Mouse (Mus musculus) macrophage (primary cell): ENCODE data around the gene Dnajc6. TPM values are rescaled to one million over a fixed set of nuclear protein-coding genes. Genes with fewer than 3 reads are reported as not detected.

Experiments
- H3K27ac ChIP-seq: fragments of 350-480 bp; formaldehyde crosslinking; 2 replicates; pipeline ENCODE4 v1.9.0; 2021
- H3K36me3 ChIP-seq: fragments of 350-480 bp; formaldehyde crosslinking; 2 replicates; pipeline ENCODE4 v1.9.0; 2021; ENCODE audit errors: inconsistent target
- H3K4me3 ChIP-seq: fragments of 350-480 bp; formaldehyde crosslinking; 2 replicates; pipeline ENCODE4 v1.9.0; 2021; ENCODE audit errors: inconsistent target
- H3K79me2 ChIP-seq: fragments of 350-480 bp; formaldehyde crosslinking; 2 replicates; pipeline ENCODE4 v1.9.0; 2021; ENCODE audit errors: inconsistent target
- WGBS: methylation state at CpG from one replicate; pipeline ENCODE4 v1.1.7; 2026; ENCODE audit warnings: inconsistent platforms; ENCODE audit not compliant: missing documents; 5-methylcytosine and 5-hydroxymethylcytosine counted together
- polyA plus RNA-seq: library from polyadenylated mRNA; stranded (reverse); fragments of 250-400 nt; gene quantifications from 3 replicates; pipeline ENCODE4 v1.2.4, GENCODE M21; 2018; ENCODE audit warnings: inconsistent platforms

Dnajc6 gene
- polyA plus RNA-seq, 1 experiment from 2014 or later: not detected

- no peak overlapping the region for H3K27ac ChIP-seq
- no peaks in the 10 kb centered on the region for H3K36me3 ChIP-seq
- H3K4me3 ChIP-seq: no peak overlapping the region
- 51% methylated on average over 5 of the region's 5 CpGs for WGBS
- no peaks in the 10 kb centered on the region for H3K79me2 ChIP-seq
Observed at GRCm38 (mm10) chr4:101511768-101512521, 15.5 kb downstream of the Dnajc6 start.

GRCm38 (mm10) chr4:101513251-101513650 is 16.8 kb downstream of the Dnajc6 start:
- Histone ChIP-seq H3K27ac (no peak overlapping the region), H3K79me2 (no peaks in the 10 kb centered on the region), H3K4me3 (no peak overlapping the region), H3K36me3 (no peaks in the 10 kb centered on the region)
- 86% methylated on average over 3 of the region's 3 CpGs for WGBS

GRCm38 (mm10) chr4:101515853-101516252 is 19.4 kb downstream of the Dnajc6 start:
- no peak overlapping the region for H3K4me3 ChIP-seq
- H3K36me3 ChIP-seq: no peaks in the 10 kb centered on the region
- no peaks in the 10 kb centered on the region for H3K79me2 ChIP-seq
- 94% methylated on average over 14 of the region's 14 CpGs for WGBS
- no peak overlapping the region for H3K27ac ChIP-seq

- WGBS: 90% methylated on average over 15 of the region's 17 CpGs
- H3K4me3 ChIP-seq: no peak overlapping the region
- H3K36me3 ChIP-seq: no peaks in the 10 kb centered on the region
- H3K79me2 ChIP-seq: no peaks in the 10 kb centered on the region
- no peak overlapping the region for H3K27ac ChIP-seq
Observed at GRCm38 (mm10) chr4:101516434-101517168, 20.2 kb downstream of the Dnajc6 start.

GRCm38 (mm10) chr4:101531901-101532300 is 35.5 kb downstream of the Dnajc6 start:
- Histone ChIP-seq H3K36me3 (no peaks in the 10 kb centered on the region), H3K27ac (no peak overlapping the region), H3K79me2 (no peaks in the 10 kb centered on the region), H3K4me3 (no peak overlapping the region)
- 96% methylated on average over 4 of the region's 4 CpGs for WGBS

GRCm38 (mm10) chr4:101540516-101540915 is 44.1 kb downstream of the Dnajc6 start:
- Histone ChIP-seq H3K36me3 (no peaks in the 10 kb centered on the region), H3K79me2 (no peaks in the 10 kb centered on the region), H3K4me3 (no peak overlapping the region), H3K27ac (no peak overlapping the region)
- 86% methylated on average over 4 of the region's 4 CpGs for WGBS

GRCm38 (mm10) chr4:101549958-101550591 is 53.6 kb downstream of the Dnajc6 start:
- Histone ChIP-seq H3K4me3 (no peak overlapping the region), H3K27ac (no peak overlapping the region), H3K36me3 (no peaks in the 10 kb centered on the region), H3K79me2 (no peaks in the 10 kb centered on the region)
- 19% methylated on average over 20 of the region's 33 CpGs for whole genome bisulfite sequencing

- H3K36me3 ChIP-seq: no peaks in the 10 kb centered on the region
- no peak overlapping the region for H3K4me3 ChIP-seq
- H3K27ac ChIP-seq: no peak overlapping the region
- no peaks in the 10 kb centered on the region for H3K79me2 ChIP-seq
- 10% methylated on average over 15 of the region's 33 CpGs for WGBS
Observed at GRCm38 (mm10) chr4:101550671-101551161, 54.3 kb downstream of the Dnajc6 start.

GRCm38 (mm10) chr4:101551425-101551824 is 55.0 kb downstream of the Dnajc6 start:
- Histone ChIP-seq H3K27ac (no peak overlapping the region), H3K36me3 (no peaks in the 10 kb centered on the region), H3K4me3 (no peak overlapping the region), H3K79me2 (no peaks in the 10 kb centered on the region)
- WGBS: 98% methylated on average over 4 of the region's 4 CpGs

GRCm38 (mm10) chr4:101552372-101552771 is 55.9 kb downstream of the Dnajc6 start:
- H3K36me3 ChIP-seq: no peaks in the 10 kb centered on the region
- no peak overlapping the region for H3K27ac ChIP-seq
- 57% methylated on average over 5 of the region's 5 CpGs for WGBS
- H3K79me2 ChIP-seq: no peaks in the 10 kb centered on the region
- H3K4me3 ChIP-seq: no peak overlapping the region

- H3K4me3 ChIP-seq: no peak overlapping the region
- H3K36me3 ChIP-seq: no peaks in the 10 kb centered on the region
- no peak overlapping the region for H3K27ac ChIP-seq
- H3K79me2 ChIP-seq: no peaks in the 10 kb centered on the region
- WGBS: 94% methylated on average over 4 of the region's 4 CpGs
Observed at GRCm38 (mm10) chr4:101555016-101555415, 58.6 kb downstream of the Dnajc6 start.

- Histone ChIP-seq H3K79me2 (no peaks in the 10 kb centered on the region), H3K36me3 (no peaks in the 10 kb centered on the region), H3K4me3 (no peak overlapping the region), H3K27ac (no peak overlapping the region)
- WGBS: 86% methylated on average over 4 of the region's 4 CpGs
Observed at GRCm38 (mm10) chr4:101560137-101560536, 63.7 kb downstream of the Dnajc6 start.

GRCm38 (mm10) chr4:101562836-101563235 is 66.4 kb downstream of the Dnajc6 start:
- WGBS: 80% methylated on average over 7 of the region's 7 CpGs
- Histone ChIP-seq H3K27ac (no peak overlapping the region), H3K36me3 (no peaks in the 10 kb centered on the region), H3K4me3 (no peak overlapping the region), H3K79me2 (no peaks in the 10 kb centered on the region)

- H3K36me3 ChIP-seq: no peaks in the 10 kb centered on the region
- no peak overlapping the region for H3K27ac ChIP-seq
- no peaks in the 10 kb centered on the region for H3K79me2 ChIP-seq
- H3K4me3 ChIP-seq: no peak overlapping the region
- WGBS: 88% methylated on average over 5 of the region's 5 CpGs
Observed at GRCm38 (mm10) chr4:101563607-101564006, 67.2 kb downstream of the Dnajc6 start.
